14 mouse cellular contexts compared by ENCODE assay signal in the genomic region with DNA sequence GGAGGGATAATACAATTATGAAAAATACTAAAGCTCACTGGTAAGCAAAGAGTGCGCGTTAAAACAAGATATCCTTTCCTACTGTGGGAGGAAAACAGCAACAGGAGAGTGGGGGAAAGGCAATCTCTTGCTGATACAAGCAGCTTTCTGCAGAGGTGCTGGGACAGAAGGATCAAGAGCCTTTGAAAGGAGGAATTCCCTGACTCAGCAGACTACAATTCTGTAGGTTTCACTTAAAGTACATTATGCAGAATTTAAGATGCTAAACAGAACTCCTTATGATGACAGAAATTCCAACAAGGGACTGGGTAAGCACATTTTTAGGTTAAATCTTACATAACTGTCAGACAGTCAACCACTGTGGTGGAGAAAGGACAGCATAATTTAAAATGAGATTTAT.
"Had no signal": no experiment of that assay in that cellular context is flagged by ENCODE, and none has a peak within 500 bp of the region (broad histone marks: within the 10 kb centered on the region; RNA-seq: fewer than 3 reads in every experiment).

No protein-coding gene starts in this region.

- H3K27ac ChIP-seq: limb, embryonic 12.5 days; liver, embryonic 13.5 days; lung, embryonic 15.5 days; midbrain, embryonic 13.5 days had no signal

- H3K9ac ChIP-seq: limb, embryonic 12.5 days; liver, embryonic 13.5 days; liver, postnatal 0 days; lung, embryonic 15.5 days; midbrain, embryonic 13.5 days had no signal

- H3K4me1 ChIP-seq: liver, embryonic 13.5 days; lung, embryonic 15.5 days had no signal

- DNase-seq: kidney, postnatal 14 days; layer of hippocampus, adult 9-11 months; liver; liver, embryonic 13.5 days; liver, postnatal 0 days; lung, postnatal 14 days; retina, postnatal 1 day; right cerebral cortex, postnatal 4 days; spleen, adult 18-20 months; thymus, adult 18-20 months; thymus, postnatal 14 days had no signal

- H3K9me3 ChIP-seq: limb, embryonic 12.5 days; liver, embryonic 13.5 days; lung, embryonic 15.5 days; midbrain, embryonic 13.5 days had no signal

- H3K36me3 ChIP-seq: liver, embryonic 13.5 days; lung, embryonic 15.5 days had no signal

- H3K4me2 ChIP-seq: limb, embryonic 12.5 days; liver, embryonic 13.5 days; lung, embryonic 15.5 days; midbrain, embryonic 13.5 days had no signal

- H3K27me3 ChIP-seq: limb, embryonic 12.5 days; liver, embryonic 13.5 days; lung, embryonic 15.5 days; midbrain, embryonic 13.5 days had no signal

- ATAC-seq: liver, postnatal 0 days; midbrain, embryonic 13.5 days had no signal

- H3K4me3 ChIP-seq: limb, embryonic 12.5 days; liver, embryonic 13.5 days; lung, embryonic 15.5 days; midbrain, embryonic 13.5 days had no signal
